Mouse (Mus musculus) midbrain, postnatal 0 days (tissue): ENCODE data around the gene Slc25a45. TPM values are rescaled to one million over a fixed set of nuclear protein-coding genes. Genes with fewer than 3 reads are reported as not detected.
A peak's percentile ranks its signal among the peaks of the same experiment; 100 is the strongest.

Experiments
- ATAC-seq: fragments of 200-750 bp; cut with Nextera tagmentation; 2 replicates; pipeline ENCODE4 v1.8.0; 2017; ENCODE audit warnings: moderate number of reproducible peaks, mild to moderate bottlenecking, moderate TSS enrichment, moderate library complexity; ENCODE audit not compliant: low FRiP score
- DNase-seq: peaks from one replicate; pipeline ENCODE4 v3.0.0-alpha.2; 2015; ENCODE audit warnings: low spot score
- H3K27ac ChIP-seq: fragments of 300-500 bp; sonication (generic); 2 replicates; pipeline ENCODE4 v1.5.1; 2014; ENCODE audit warnings: low read depth, mild to moderate bottlenecking, low read length, mixed read lengths
- H3K27me3 ChIP-seq: fragments of 300-500 bp; sonication (generic); 2 replicates; pipeline ENCODE4 v1.6.1; 2014; ENCODE audit warnings: low read length, control low read depth, mixed read lengths; ENCODE audit not compliant: insufficient read depth
- H3K36me3 ChIP-seq: fragments of 300-500 bp; sonication (generic); 2 replicates; pipeline ENCODE4 v1.6.1; 2014; ENCODE audit warnings: low read length, control low read depth, mixed read lengths; ENCODE audit not compliant: insufficient read depth
- H3K4me1 ChIP-seq: fragments of 300-500 bp; sonication (generic); 2 replicates; pipeline ENCODE4 v1.6.1; 2014; ENCODE audit warnings: mild to moderate bottlenecking, control low read depth, antibody characterized with exemption, low read length, mixed read lengths; ENCODE audit not compliant: insufficient read depth
- H3K4me2 ChIP-seq: fragments of 300-500 bp; sonication (generic); 2 replicates; pipeline ENCODE4 v1.6.1; 2014; ENCODE audit warnings: low read depth, mild to moderate bottlenecking, low read length, mixed read lengths; ENCODE audit not compliant: poor library complexity, severe bottlenecking
- H3K4me3 ChIP-seq: fragments of 300-500 bp; sonication (generic); 2 replicates; pipeline ENCODE4 v1.5.1; 2014; ENCODE audit warnings: low read depth, mild to moderate bottlenecking, low read length, moderate library complexity
- H3K9ac ChIP-seq: fragments of 300-500 bp; sonication (generic); replicated peaks from 2 replicates; pipeline ENCODE4 v1.6.1; 2014; ENCODE audit warnings: mild to moderate bottlenecking, low read length, moderate library complexity, mixed read lengths; ENCODE audit not compliant: poor library complexity, severe bottlenecking
- H3K9me3 ChIP-seq: fragments of 300-500 bp; sonication (generic); 2 replicates; pipeline ENCODE4 v1.6.1; 2016; ENCODE audit warnings: low read length, control low read depth
- CTCF ChIP-seq: IDR thresholded peaks from 2 replicates; pipeline ENCODE4 v1.5.1; 2016; ENCODE audit warnings: antibody characterized with exemption, mild to moderate bottlenecking
- WGBS: fragments of 180-500 bp; shearing (Covaris S2); extraction: QIAGEN DNeasy Blood & Tissue Kit; methylation state at CpG from one replicate; pipeline ENCODE4 v1.1.7; 2014; 5-methylcytosine and 5-hydroxymethylcytosine counted together
- polyA plus RNA-seq: library from polyadenylated mRNA; unstranded; fragments of >200 nt; fragmentation: Nextera tagmentation; extraction: Ambion mirVana; gene quantifications from 2 replicates; pipeline ENCODE4 v1.2.1, GENCODE M21; 2015
- total RNA-seq: library from RNA; depleted of rRNA; stranded (reverse); fragments of >200 nt; gene quantifications from 2 replicates; pipeline ENCODE4 v1.2.3, GENCODE M21; 2014

Slc25a45 gene
- total and polyA plus RNA-seq, 2 experiments from 2014 or later: 2.1 to 3.7 TPM

DNA sequence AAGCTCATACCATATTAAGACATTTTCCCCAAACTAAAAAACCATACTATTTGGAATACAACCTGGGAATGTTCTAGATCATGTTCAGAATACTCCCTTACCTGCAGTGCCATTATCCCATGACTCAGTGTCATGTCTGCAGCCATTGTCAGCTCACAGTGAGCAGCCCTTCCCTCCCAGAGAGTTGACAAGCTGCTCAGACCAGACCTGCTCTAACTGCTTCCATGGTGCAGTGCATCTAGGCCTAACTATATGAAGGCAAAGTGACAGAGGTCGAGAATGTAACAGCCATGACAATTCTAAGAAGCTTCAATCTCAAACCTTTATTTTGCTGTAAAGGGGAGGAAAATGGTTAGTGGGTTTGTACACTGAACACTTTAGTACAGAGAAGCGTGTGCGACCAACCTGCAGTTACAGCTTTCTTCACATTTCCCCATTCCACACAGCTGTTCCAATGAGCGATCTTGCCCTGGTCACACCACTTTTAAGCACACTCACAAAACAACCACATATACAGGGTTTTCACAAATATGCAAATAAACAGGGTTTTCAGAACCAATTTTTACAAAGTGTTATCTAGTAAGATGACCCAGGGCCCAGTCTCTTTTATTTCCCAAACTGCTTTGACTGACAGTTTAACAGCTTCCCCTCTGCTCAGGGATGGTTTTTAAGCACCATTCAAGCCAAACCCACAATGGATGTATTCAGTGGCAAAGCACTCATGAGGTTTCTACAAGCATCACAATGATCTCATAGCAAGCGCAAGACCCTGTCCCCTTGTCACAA is 35.4 kb upstream of the Slc25a45 start:
- H3K27ac ChIP-seq: 0 out of 2 replicates have a peak overlapping the region, but pooled peaks have one; percentile 3
- H3K4me2 ChIP-seq: no peak overlapping the region
- ATAC-seq (no peak), DNase-seq (no peak)
- TF ChIP-seq CTCF: no peak
- H3K9ac ChIP-seq: no peak overlapping the region
- 62% methylated on average over 5 of the region's 5 CpGs for WGBS
- no peaks in the 10 kb centered on the region for H3K36me3 ChIP-seq
- peaks cover 17% of the 10 kb centered on the region for H3K4me1 ChIP-seq
- no peaks in the 10 kb centered on the region for H3K9me3 ChIP-seq
- H3K27me3 ChIP-seq: no peaks in the 10 kb centered on the region
- H3K4me3 ChIP-seq: no peak overlapping the region

DNA sequence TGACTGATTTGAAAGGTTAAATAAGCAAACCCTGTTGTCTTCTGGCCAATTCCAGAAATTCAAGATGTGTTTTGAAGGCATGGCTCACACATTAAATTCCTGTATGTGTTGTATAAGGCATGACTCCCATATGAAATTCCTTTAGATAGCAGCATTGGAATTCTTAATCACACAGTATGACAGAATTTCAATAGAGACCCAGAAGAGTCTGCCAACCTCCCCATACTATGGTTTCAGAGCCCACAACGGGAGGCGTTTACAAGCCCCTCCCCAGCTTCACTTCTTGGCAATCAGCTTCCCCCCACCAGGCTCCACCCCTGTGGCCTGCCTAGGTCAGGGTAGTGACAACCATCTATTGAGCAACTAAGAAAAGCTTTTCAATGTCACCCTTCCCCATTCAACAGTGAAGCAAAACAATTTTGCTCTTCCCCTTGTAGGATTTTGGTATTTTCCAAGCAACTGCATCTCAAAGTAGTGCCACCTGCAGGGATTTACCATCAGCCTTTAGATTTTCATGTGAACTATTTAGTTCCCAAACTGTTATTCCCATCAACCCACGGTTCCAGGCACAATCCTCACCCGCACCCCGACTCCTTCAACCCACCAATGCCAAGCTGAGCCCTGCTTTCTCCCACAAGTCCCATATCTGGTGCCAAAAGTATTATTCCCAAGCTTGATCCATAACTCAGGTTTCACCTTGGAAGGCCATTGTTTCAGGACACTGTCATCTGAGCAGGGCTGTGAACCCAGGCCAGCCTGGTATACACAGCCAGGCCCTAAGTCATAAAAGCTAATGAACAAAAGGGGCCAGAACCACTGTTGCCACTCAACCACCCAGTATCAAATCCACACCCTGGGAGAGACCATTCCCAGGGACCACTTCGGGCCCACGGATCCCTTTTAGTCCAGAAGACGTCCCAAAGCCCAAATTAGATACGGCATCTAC is 34.5 kb upstream of the Slc25a45 start:
- H3K4me2 ChIP-seq: no peak overlapping the region; the same call in 1 of the 2 replicates
- no peaks in the 10 kb centered on the region for H3K27me3 ChIP-seq
- H3K9me3 ChIP-seq: no peaks in the 10 kb centered on the region
- H3K27ac ChIP-seq: no peak overlapping the region
- no peak for TF ChIP-seq CTCF
- no peak for ATAC-seq
- peaks cover 26% of the 10 kb centered on the region for H3K4me1 ChIP-seq
- H3K9ac ChIP-seq: no peak overlapping the region
- no peak for DNase-seq
- WGBS: 69% methylated on average over 9 of the region's 9 CpGs
- no peak overlapping the region; the same call in 1 of the 2 replicates for H3K4me3 ChIP-seq
- no peaks in the 10 kb centered on the region for H3K36me3 ChIP-seq

DNA sequence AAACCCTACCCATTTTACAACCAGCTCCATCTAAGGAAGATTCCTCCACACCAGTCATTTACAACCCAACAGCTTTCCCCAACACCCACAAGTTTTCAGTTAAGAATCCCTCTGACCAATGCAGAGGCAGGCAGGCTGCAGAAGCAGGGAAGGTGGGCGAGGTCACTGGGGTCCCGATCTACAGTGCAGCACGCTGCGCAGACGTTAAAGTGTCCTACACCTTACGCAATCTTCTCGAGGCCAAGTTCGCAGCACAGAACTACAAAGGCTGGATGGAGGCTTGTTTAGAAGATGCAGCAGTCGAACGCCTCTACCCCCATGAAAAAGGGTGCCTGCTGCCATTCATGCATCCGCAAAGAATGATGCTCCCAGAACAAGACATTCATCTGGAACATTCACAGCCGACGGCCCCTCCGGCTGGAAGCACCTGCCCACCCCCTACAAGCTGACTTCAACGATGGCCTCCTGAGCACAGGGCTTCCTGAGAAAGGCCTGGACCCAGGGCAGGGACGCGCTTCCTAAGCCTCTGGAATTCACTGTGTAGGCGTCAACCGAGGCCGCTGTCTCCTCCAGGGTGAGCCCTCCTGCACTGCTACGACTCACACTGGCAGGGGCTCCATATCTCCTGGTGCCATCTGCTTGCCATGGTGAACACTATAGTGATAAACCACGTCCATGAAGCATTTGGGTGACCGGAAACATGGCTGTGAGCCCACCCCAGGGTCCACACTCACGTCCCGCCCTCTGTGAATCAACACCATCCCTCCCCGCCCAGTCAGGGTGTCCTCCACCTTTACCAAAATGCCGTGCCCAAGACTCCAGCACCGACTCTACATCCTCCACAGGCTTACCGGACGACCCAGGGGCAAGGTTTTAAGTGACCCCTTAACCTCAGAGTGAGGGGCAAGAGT is 33.6 kb upstream of the Slc25a45 start:
- H3K36me3 ChIP-seq: no peaks in the 10 kb centered on the region
- peaks cover 35% of the 10 kb centered on the region for H3K4me1 ChIP-seq
- TF ChIP-seq CTCF: no peak
- H3K4me2 ChIP-seq: peak overlapping the region; percentile 66
- ATAC-seq: no peak
- H3K4me3 ChIP-seq: peak overlapping the region; percentile 10
- no peaks in the 10 kb centered on the region for H3K27me3 ChIP-seq
- DNase-seq: no peak
- H3K9ac ChIP-seq: peak overlapping the region; percentile 24; the same call in 1 of the 2 replicates
- H3K9me3 ChIP-seq: no peaks in the 10 kb centered on the region
- WGBS: 85% methylated on average over 30 of the region's 30 CpGs
- no peak overlapping the region for H3K27ac ChIP-seq

DNA sequence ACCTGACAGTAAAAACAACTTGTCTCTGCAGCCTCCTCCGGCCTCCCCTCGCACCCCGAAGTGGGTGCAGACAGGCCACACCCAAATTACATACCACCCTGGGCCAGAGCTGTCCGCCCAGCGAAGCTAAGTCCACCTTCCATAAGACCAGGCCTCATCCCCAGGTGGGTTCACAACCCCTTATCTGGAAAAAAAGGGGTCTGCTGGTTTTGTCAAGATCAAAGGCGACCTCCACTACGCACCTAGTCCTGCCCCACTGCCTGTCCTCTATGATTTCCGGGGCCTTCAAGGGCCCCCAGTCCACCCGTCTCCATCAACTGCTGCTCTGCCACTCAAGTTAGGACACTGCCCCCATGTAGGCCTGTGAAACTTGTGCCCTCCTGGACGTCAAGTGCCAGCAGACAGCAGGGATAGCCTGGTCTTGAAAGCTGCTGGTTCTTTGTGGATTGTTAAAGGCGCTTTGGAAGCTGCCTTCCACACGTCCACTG is 32.7 kb upstream of the Slc25a45 start:
- Histone ChIP-seq H3K4me2 (peak overlapping the region; percentile 66), H3K4me3 (peak overlapping the region; percentile 34), H3K9ac (peak overlapping the region; percentile 52), H3K27ac (peak overlapping the region; percentile 95), H3K4me1 (peaks cover 38% of the 10 kb centered on the region), H3K36me3 (no peaks in the 10 kb centered on the region), H3K27me3 (no peaks in the 10 kb centered on the region), H3K9me3 (no peaks in the 10 kb centered on the region)
- TF ChIP-seq CTCF: no peak
- DNase-seq (no peak), ATAC-seq (no peak)
- 85% methylated on average over 12 of the region's 12 CpGs for WGBS
